Comparison of ENCODE assay signal across 19 mouse cellular contexts in genomic region chr5:26572691-26573191, GRCm38 (mm10).
DNase-seq lines count a peak whose midpoint lies in the region; ATAC-seq and TF ChIP-seq lines count a peak whose summit lies in the region.
"Had no signal": no experiment of that assay in that cellular context is flagged by ENCODE, and none has a peak within 500 bp of the region (broad histone marks: within the 10 kb centered on the region; RNA-seq: fewer than 3 reads in every experiment).

No protein-coding gene starts in this region.

- H3K4me1 ChIP-seq in kidney, embryonic 14.5 days (ENCODE audit: control insufficient read depth, insufficient read depth, low read length), result no peaks in the 10 kb centered on the region
- no peaks in the 10 kb centered on the region for H3K4me1 ChIP-seq in kidney, adult 2 months (ENCODE audit: control insufficient read depth, insufficient read depth, low read length)
- H3K4me1 ChIP-seq: midbrain, embryonic 10.5 days had no signal

- DNase-seq in kidney, adult 2 months, result no peak
- DNase-seq in cerebellum, adult 18-20 months, result peak; percentile 83 to 87
- DNase-seq in cerebellum, postnatal 25 days, result peak; percentile 81
- no peak for DNase-seq in lung, postnatal 14 days
- DNase-seq: embryo, embryonic 11 days; gastrocnemius, postnatal 14 days; heart, adult 2 months; heart, postnatal 4 days; kidney, postnatal 10 days; lung, adult 18-20 months; lung, postnatal 36 days; right cerebral cortex, adult 18-20 months; thymus, postnatal 14 days had no signal

- H3K9me3 ChIP-seq in kidney, embryonic 14.5 days (ENCODE audit: control insufficient read depth, low read length), result no peaks in the 10 kb centered on the region
- H3K9me3 ChIP-seq: midbrain, embryonic 10.5 days had no signal

- TF ChIP-seq POLR2A in kidney, adult 2 months (IDR thresholded peaks at IDR 0.05; ENCODE audit: low read depth, low read length), result no peak

- H3K36me3 ChIP-seq in kidney, embryonic 14.5 days (ENCODE audit: control insufficient read depth, insufficient read depth, low read length), result no peaks in the 10 kb centered on the region
- no peaks in the 10 kb centered on the region for H3K36me3 ChIP-seq in kidney, adult 2 months (ENCODE audit: control insufficient read depth, insufficient read depth, low read length)
- H3K36me3 ChIP-seq: midbrain, embryonic 10.5 days had no signal

- H3K27me3 ChIP-seq in kidney, embryonic 14.5 days (ENCODE audit: control insufficient read depth, insufficient read depth, low read length), result no peaks in the 10 kb centered on the region
- H3K27me3 ChIP-seq in kidney, adult 2 months (replicated peaks; ENCODE audit: control insufficient read depth, insufficient read depth, low read length), result no peaks in the 10 kb centered on the region

- 26% methylated on average over 3 of the region's 3 CpGs for whole genome bisulfite sequencing in kidney, embryonic 14.5 days
- 30% methylated on average over 3 of the region's 3 CpGs for WGBS in kidney, adult 2 months

- H3K4me3 ChIP-seq in kidney, embryonic 14.5 days (ENCODE audit: low read length), result no peak overlapping the region
- H3K4me3 ChIP-seq in kidney, adult 2 months (ENCODE audit: insufficient read depth, low read depth, low read length), result no peak overlapping the region
- H3K4me3 ChIP-seq: heart, adult 2 months; left cerebral cortex, adult 2 months; midbrain, embryonic 10.5 days had no signal

- peak; percentile 98 for ATAC-seq in kidney, embryonic 14.5 days (ENCODE audit: low FRiP score, low TSS enrichment)
- ATAC-seq in cerebellum, adult (ENCODE audit: insufficient number of reproducible peaks, low FRiP score, low TSS enrichment), result peak; percentile 85
- ATAC-seq in frontal cortex, adult (ENCODE audit: low TSS enrichment), result no peak

- TF ChIP-seq CTCF in kidney, adult 2 months (conservative IDR thresholded peaks at IDR 0.05; ENCODE audit: insufficient read depth, insufficient read length, low read depth, low read length), result no peak

- H3K4me2 ChIP-seq in kidney, embryonic 14.5 days (replicated peaks; ENCODE audit: low read depth, low read length), result no peak overlapping the region
- H3K4me2 ChIP-seq: liver, embryonic 11.5 days had no signal

- H3K27ac ChIP-seq in kidney, embryonic 14.5 days (ENCODE audit: low read depth, low read length), result no peak overlapping the region
- H3K27ac ChIP-seq in kidney, adult 2 months (ENCODE audit: insufficient read depth, low read depth, low read length), result no peak overlapping the region
- H3K27ac ChIP-seq: heart, adult 2 months; left cerebral cortex, adult 2 months; midbrain, embryonic 10.5 days had no signal

- no peak overlapping the region for H3K9ac ChIP-seq in kidney, embryonic 14.5 days (ENCODE audit: low read depth, low read length)

Comparison
In these comparisons a context has a peak if more than half of its experiments do, and no peak if none do; other contexts are left out.
1. DNase-seq: peak in cerebellum, adult 18-20 months (2 of 2) and cerebellum, postnatal 25 days (2 of 2); none in kidney, adult 2 months (single experiment) and lung, postnatal 14 days (single experiment).